Mouse (Mus musculus) liver, embryonic 13.5 days (tissue): ENCODE results near the gene Als2cl. TPM values are rescaled to one million over a fixed set of nuclear protein-coding genes. Genes with fewer than 3 reads are reported as not detected.

Source experiments
- ATAC-seq: fragments of 200-750 bp; cut with Nextera tagmentation; 2 replicates; pipeline ENCODE4 v1.8.0; 2017; ENCODE audit warnings: low read depth, mild to moderate bottlenecking, moderate number of reproducible peaks, moderate library complexity
- DNase-seq: peaks from one replicate; pipeline ENCODE4 v3.0.0; 2022
- H3K27ac ChIP-seq: fragments of 300-500 bp; sonication (generic); 2 replicates; pipeline ENCODE4 v1.5.1; 2015; ENCODE audit warnings: moderate library complexity, mild to moderate bottlenecking, inconsistent platforms
- H3K27me3 ChIP-seq: fragments of 300-500 bp; sonication (generic); 2 replicates; pipeline ENCODE4 v1.6.1; 2015; ENCODE audit warnings: mild to moderate bottlenecking, inconsistent platforms
- H3K36me3 ChIP-seq: fragments of 300-500 bp; sonication (generic); 2 replicates; pipeline ENCODE4 v1.6.1; 2015; ENCODE audit warnings: mild to moderate bottlenecking, inconsistent platforms
- H3K4me1 ChIP-seq: fragments of 300-500 bp; sonication (generic); replicated peaks from 2 replicates; pipeline ENCODE4 v1.6.1; 2015; ENCODE audit warnings: inconsistent platforms
- H3K4me2 ChIP-seq: fragments of 300-500 bp; sonication (generic); 2 replicates; pipeline ENCODE4 v1.6.1; 2015; ENCODE audit warnings: inconsistent platforms, mild to moderate bottlenecking, moderate library complexity
- H3K4me3 ChIP-seq: fragments of 300-500 bp; sonication (generic); replicated peaks from 2 replicates; pipeline ENCODE4 v1.5.1; 2015; ENCODE audit warnings: mild to moderate bottlenecking, inconsistent platforms
- H3K9ac ChIP-seq: fragments of 300-500 bp; sonication (generic); 2 replicates; pipeline ENCODE4 v1.6.1; 2015; ENCODE audit warnings: mild to moderate bottlenecking, inconsistent platforms
- H3K9me3 ChIP-seq: fragments of 300-500 bp; sonication (generic); replicated peaks from 2 replicates; pipeline ENCODE4 v1.6.1; 2016; ENCODE audit warnings: inconsistent platforms
- WGBS: fragments of 180-500 bp; shearing (Covaris S2); methylation state at CpG from one replicate; pipeline ENCODE4 v1.1.7; 2015; ENCODE audit not compliant: insufficient replicate concordance; 5-methylcytosine and 5-hydroxymethylcytosine counted together
- polyA plus RNA-seq: library from polyadenylated mRNA; unstranded; fragments of >200 nt; fragmentation: Nextera tagmentation; extraction: Ambion mirVana; gene quantifications from 2 replicates; pipeline ENCODE4 v1.2.1, GENCODE M21; 2015

Als2cl gene
- polyA plus RNA-seq, 1 experiment from 2014 or later, result 1.7 TPM

DNA sequence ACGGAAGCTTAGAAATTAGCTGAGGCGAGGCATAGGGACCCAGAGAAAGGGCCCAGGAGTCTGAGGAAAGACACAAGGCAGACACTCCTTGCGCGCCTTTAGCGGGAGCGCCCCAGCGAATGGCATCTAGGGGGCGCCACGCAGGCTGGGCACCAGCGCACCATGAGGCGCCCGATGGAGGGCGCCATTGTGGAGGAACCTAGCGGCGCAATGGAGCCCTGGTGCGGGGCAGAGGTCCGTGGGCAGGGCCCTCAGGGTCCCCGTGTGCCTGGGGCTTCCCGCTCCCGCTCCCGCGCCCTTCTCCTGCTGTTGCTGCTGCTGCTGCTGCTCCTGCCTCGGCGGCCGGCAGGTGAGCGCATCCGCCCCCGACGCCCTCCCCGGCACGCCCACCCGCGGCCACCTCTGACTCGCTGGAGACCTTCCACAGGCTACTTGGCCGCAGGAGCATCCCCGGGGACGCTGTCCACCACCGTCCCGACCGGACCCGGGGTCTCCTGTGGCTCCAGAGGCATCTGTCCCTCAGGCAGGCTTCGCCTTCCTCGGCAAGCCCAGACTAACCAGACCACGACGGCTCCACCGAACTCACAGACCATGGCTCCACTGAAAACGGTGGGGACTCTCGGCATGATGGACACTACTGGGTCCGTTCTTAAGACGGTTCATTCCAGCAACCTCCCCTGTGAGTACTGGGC lies 21.7 kb upstream of the Als2cl start, which contains the start of gene Prss50:
Prss50 (plus strand) TSS at position 187 of the 692 bp plus-strand sequence.
- no peaks in the 10 kb centered on the region for H3K9me3 ChIP-seq
- peak within 1 kb of the TSS; percentile 69 for H3K9ac ChIP-seq
- peak; percentile 11; the same call in 1 of the 2 replicates for ATAC-seq
- DNase-seq, result peak; percentile 42
- peak within 1 kb of the TSS; percentile 91 for H3K27ac ChIP-seq
- H3K36me3 ChIP-seq, result no peaks in the 10 kb centered on the region
- peaks cover 49% of the 10 kb centered on the region for H3K4me1 ChIP-seq
- whole genome bisulfite sequencing, result 9% methylated on average over 50 of the region's 50 CpGs
- H3K4me3 ChIP-seq, result peak within 1 kb of the TSS; percentile 67
- H3K27me3 ChIP-seq, result peaks cover 5% of the 10 kb centered on the region; the same call in 1 of the 2 replicates
- peak within 1 kb of the TSS; percentile 86 for H3K4me2 ChIP-seq

GRCm38 (mm10) chr9:110858523-110858922 lies 21.1 kb upstream of the Als2cl start:
- peak overlapping the region; percentile 67 for H3K4me3 ChIP-seq
- peak overlapping the region; percentile 86 for H3K4me2 ChIP-seq

GRCm38 (mm10) chr9:110858967-110859596 lies 20.6 kb upstream of the Als2cl start:
- H3K4me3 ChIP-seq, result peak overlapping the region; percentile 67
- H3K36me3 ChIP-seq, result no peaks in the 10 kb centered on the region
- no peaks in the 10 kb centered on the region for H3K9me3 ChIP-seq
- H3K4me2 ChIP-seq, result peak overlapping the region; percentile 86
- H3K4me1 ChIP-seq, result peaks cover 49% of the 10 kb centered on the region
- H3K9ac ChIP-seq, result peak overlapping the region; percentile 69; the same call in 1 of the 2 replicates
- WGBS, result 19% methylated on average over 5 of the region's 5 CpGs
- ATAC-seq (peak; percentile 94), DNase-seq (peak; percentile 64)
- H3K27ac ChIP-seq, result peak overlapping the region; percentile 91
- H3K27me3 ChIP-seq, result peaks cover 5% of the 10 kb centered on the region; the same call in 1 of the 2 replicates

More at GRCm38 (mm10) chr9:110858523-110858922, 21.1 kb upstream of the Als2cl start:
- H3K27me3 ChIP-seq, result peaks cover 5% of the 10 kb centered on the region; the same call in 1 of the 2 replicates
- H3K4me1 ChIP-seq, result peaks cover 49% of the 10 kb centered on the region
- DNase-seq, result no peak
- peak overlapping the region; percentile 69 for H3K9ac ChIP-seq
- no peak for ATAC-seq
- H3K9me3 ChIP-seq, result no peaks in the 10 kb centered on the region
- no peaks in the 10 kb centered on the region for H3K36me3 ChIP-seq
- H3K27ac ChIP-seq, result peak overlapping the region; percentile 91
- 37% methylated on average over 5 of the region's 5 CpGs for WGBS

DNA sequence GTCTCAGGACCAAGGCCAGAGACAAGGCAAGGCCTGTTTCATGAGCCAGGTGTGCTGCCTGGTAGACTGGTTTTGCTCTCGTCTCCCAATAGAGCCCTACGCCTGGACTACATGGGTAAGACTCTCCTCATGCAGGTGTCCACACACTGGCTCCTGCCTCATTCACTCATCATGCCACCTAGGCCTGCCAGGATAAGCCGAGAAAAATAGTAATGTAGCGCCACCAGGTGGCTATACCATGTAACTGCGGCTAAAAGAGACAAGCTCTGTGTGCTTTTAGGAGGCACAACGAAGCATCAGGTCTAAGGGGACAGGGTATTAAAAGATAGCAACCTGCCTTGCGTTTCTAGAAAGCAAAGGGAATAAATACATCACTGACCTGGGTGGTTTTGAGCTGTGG lies 8.6 kb upstream of the Als2cl start:
- ATAC-seq, result peak; percentile 22
- DNase-seq, result no peak

GRCm38 (mm10) chr9:110873681-110874659 lies 5.7 kb upstream of the Als2cl start:
- no peak for DNase-seq
- peak overlapping the region; percentile 13; the same call in 1 of the 2 replicates for H3K9ac ChIP-seq
- H3K36me3 ChIP-seq, result no peaks in the 10 kb centered on the region
- peak overlapping the region; percentile 28 for H3K4me3 ChIP-seq
- peak overlapping the region; percentile 14; the same call in 1 of the 2 replicates for H3K27ac ChIP-seq
- 13% methylated on average over 40 of the region's 40 CpGs for WGBS
- no peak for ATAC-seq
- peak overlapping the region; percentile 44 for H3K4me2 ChIP-seq
- no peaks in the 10 kb centered on the region for H3K9me3 ChIP-seq
- H3K27me3 ChIP-seq, result peaks cover 44% of the 10 kb centered on the region
- peaks cover 29% of the 10 kb centered on the region for H3K4me1 ChIP-seq

More for the DNA sequence above, 8.6 kb upstream of the Als2cl start:
- no peak overlapping the region for H3K9ac ChIP-seq
- H3K4me1 ChIP-seq, result peaks cover 15% of the 10 kb centered on the region
- no peak overlapping the region for H3K27ac ChIP-seq
- no peaks in the 10 kb centered on the region for H3K9me3 ChIP-seq
- no peak overlapping the region for H3K4me2 ChIP-seq
- WGBS, result 11% methylated on average over 7 of the region's 7 CpGs
- H3K36me3 ChIP-seq, result no peaks in the 10 kb centered on the region
- H3K4me3 ChIP-seq, result no peak overlapping the region
- peaks cover 35% of the 10 kb centered on the region for H3K27me3 ChIP-seq

DNA sequence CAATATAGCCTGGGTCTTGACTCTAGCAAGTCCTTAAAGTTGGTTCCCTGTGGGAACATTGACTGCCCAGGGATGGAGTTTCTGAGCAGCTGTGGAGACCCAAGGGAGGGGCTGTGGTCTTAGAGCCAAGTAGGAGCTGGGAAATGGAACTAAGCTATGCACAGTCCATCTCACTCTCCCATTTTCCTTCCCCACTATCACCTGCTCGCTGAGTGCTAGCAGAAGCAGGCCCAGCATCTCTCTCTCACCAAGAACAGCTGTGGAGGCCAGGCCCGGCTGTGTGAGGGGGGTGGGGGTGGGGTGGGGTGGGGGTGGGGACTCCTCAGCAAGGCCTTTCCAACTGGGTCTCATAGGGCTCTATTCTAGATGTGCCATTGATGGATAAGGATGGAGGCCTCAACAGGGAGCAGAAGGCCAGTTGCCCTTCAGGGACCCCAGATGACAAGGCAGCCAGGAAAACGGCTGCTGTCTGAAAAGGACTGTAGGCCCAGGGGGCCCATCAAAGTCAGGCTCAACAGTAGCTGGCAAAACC lies 4.9 kb upstream of the Als2cl start:
- no peak for ATAC-seq
- no peak overlapping the region for H3K9ac ChIP-seq
- 31% methylated on average over 3 of the region's 3 CpGs for WGBS

GRCm38 (mm10) chr9:110875288-110875695 lies 4.4 kb upstream of the Als2cl start:
- no peaks in the 10 kb centered on the region for H3K9me3 ChIP-seq
- H3K4me1 ChIP-seq, result peaks cover 29% of the 10 kb centered on the region
- WGBS, result 47% methylated on average over 4 of the region's 6 CpGs
- no peak overlapping the region for H3K4me3 ChIP-seq
- no peak for DNase-seq
- peak; percentile 63 for ATAC-seq
- peaks cover 57% of the 10 kb centered on the region for H3K27me3 ChIP-seq
- peak overlapping the region; percentile 67 for H3K27ac ChIP-seq
- H3K36me3 ChIP-seq, result no peaks in the 10 kb centered on the region
- no peak overlapping the region for H3K4me2 ChIP-seq
- H3K9ac ChIP-seq, result no peak overlapping the region

More for the DNA sequence above, 4.9 kb upstream of the Als2cl start:
- no peak for DNase-seq
- Histone ChIP-seq H3K4me3 (no peak overlapping the region), H3K4me1 (peaks cover 29% of the 10 kb centered on the region), H3K9me3 (no peaks in the 10 kb centered on the region), H3K27me3 (peaks cover 52% of the 10 kb centered on the region), H3K4me2 (no peak overlapping the region), H3K36me3 (no peaks in the 10 kb centered on the region), H3K27ac (peak overlapping the region; percentile 63)

DNA sequence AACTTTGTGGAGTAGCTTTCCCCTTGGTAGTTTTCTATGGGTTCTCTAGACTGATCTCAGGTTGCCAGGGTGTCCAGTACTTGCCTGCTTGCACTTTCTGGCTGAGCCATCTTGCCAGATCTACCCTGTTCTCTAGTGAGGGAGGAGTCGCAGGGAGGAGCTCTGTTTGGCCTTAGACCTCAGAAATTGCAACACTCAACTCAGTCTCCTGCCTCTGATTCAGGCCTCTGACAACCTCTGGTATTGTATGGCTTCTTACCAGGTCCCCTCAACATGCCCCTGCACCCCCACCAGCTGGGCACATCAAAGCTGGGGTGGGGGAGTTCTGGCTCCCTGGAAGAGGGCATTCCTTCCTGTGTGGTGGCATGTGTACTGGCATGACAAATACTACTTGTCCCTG lies 2.3 kb upstream of the Als2cl start:
- DNase-seq, result no peak

DNA sequence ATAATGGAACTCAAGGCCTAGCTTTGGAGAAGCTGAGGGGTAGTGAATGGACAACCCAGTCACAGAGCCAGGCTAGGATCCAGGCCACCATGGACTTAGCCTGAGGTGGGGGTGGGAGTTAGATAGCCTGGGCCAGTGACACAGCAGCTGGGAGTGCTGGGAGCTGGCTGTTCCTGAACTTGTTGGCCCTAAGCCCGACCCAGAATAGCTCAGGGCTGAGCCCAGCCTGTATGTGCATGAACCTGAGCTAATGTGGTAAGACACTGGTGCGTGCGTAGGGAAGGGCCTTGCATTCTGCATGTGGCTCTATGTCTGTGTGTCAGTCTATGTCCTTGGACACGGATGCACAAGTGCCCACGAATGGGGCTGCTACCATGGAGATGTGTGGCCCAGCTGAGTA lies 1.8 kb upstream of the Als2cl start:
- H3K27me3 ChIP-seq, result peaks cover 63% of the 10 kb centered on the region
- H3K36me3 ChIP-seq, result no peaks in the 10 kb centered on the region
- peak overlapping the region; percentile 55 for H3K27ac ChIP-seq
- H3K9ac ChIP-seq, result no peak overlapping the region
- H3K9me3 ChIP-seq, result no peaks in the 10 kb centered on the region
- 69% methylated on average over 5 of the region's 5 CpGs for WGBS
- ATAC-seq (peak; percentile 31), DNase-seq (no peak)
- no peak overlapping the region for H3K4me3 ChIP-seq
- peaks cover 44% of the 10 kb centered on the region for H3K4me1 ChIP-seq
- peak overlapping the region; percentile 62; the same call in 1 of the 2 replicates for H3K4me2 ChIP-seq

More for the DNA sequence above, 2.3 kb upstream of the Als2cl start:
- 57% methylated on average over 1 of the region's 1 CpGs for WGBS
- no peaks in the 10 kb centered on the region for H3K9me3 ChIP-seq
- ATAC-seq, result no peak
- peak overlapping the region; percentile 11; the same call in 1 of the 2 replicates for H3K4me2 ChIP-seq
- H3K9ac ChIP-seq, result no peak overlapping the region
- peak overlapping the region; percentile 36; the same call in 1 of the 2 replicates for H3K27ac ChIP-seq
- peaks cover 68% of the 10 kb centered on the region for H3K27me3 ChIP-seq
- no peaks in the 10 kb centered on the region for H3K36me3 ChIP-seq
- peaks cover 44% of the 10 kb centered on the region for H3K4me1 ChIP-seq
- no peak overlapping the region for H3K4me3 ChIP-seq

DNA sequence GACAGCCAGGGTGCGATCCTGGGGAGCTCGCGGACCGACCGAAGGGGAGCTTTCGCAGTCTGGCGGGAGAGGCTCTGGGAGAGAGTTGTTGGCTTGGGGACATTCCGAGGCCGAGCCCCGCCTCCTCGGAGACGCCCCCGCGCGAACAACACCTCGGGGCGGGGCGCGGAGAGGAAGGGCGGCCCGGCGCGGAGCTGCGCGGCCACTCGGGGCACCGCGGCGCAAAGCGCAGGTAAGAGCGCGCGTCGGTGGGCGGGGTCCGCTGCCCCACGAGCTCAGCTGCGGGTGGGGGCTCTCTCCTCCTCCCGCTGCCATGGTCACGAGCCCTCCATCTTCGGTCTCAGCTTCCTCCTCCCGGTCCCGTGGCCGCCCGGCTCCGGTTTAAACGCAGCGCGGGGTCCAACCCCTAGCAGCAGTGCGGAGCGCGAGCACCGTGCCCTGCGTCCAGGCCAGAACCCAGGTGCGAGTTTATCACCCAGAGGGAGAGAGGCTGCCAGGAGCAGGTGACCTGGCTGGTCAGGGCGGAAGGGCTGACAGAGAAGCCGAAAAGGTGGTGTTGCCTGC lies 410 bp downstream of the Als2cl start, which contains the start of gene Tmie:
Tmie (minus strand) TSS at position 116 of the 564 bp plus-strand sequence.
- peak within 1 kb of the TSS; percentile 55; the same call in 1 of the 2 replicates for H3K9ac ChIP-seq
- H3K4me1 ChIP-seq, result peaks cover 29% of the 10 kb centered on the region
- ATAC-seq (peak; percentile 37), DNase-seq (no peak)
- H3K27me3 ChIP-seq, result peaks cover 42% of the 10 kb centered on the region
- no peaks in the 10 kb centered on the region for H3K9me3 ChIP-seq
- WGBS, result under 1% methylated on average over 57 of the region's 57 CpGs
- peak within 1 kb of the TSS; percentile 62 for H3K4me2 ChIP-seq
- no peaks in the 10 kb centered on the region; the same call in 1 of the 2 replicates for H3K36me3 ChIP-seq
- peak within 1 kb of the TSS; percentile 61; the same call in 1 of the 2 replicates for H3K27ac ChIP-seq
- peak within 1 kb of the TSS; percentile 57 for H3K4me3 ChIP-seq
